In the genomic region with DNA sequence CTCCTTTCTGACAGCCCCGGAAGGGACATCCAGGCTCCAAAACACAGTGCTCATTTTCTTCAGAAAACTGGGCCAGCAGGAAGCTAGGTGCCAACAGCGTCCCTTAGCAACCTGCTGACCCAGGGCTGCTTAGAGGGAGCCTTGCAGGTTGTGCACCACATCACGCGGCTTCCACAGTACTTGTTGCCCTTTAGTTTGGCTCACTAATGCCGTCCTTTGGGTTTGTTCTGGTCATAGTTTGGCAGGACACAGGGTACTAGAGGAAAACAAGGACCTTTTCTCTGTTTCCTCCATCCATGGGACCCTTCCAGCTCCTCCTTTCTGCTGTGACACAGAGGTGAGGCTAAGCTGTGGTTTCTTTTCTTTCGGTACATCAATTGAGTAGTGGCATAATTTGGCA, we compare ENCODE assay signal across 8 mouse cellular contexts.
DNase-seq lines count a peak whose midpoint lies in the region.

No protein-coding gene starts in this region.

- DNase-seq in cerebellum, adult 18-20 months: peak; percentile 42 to 47
- DNase-seq in cerebellum, adult 11 months: no peak
- peak; percentile 64 for DNase-seq in right cerebral cortex, adult 18-20 months
- no peak for DNase-seq in right cerebral cortex, postnatal 4 days
- peak; percentile 86 for DNase-seq in layer of hippocampus, adult 9-11 months
- DNase-seq in adrenal gland, adult 2 months: no peak
- DNase-seq in retina, postnatal 1 day: no peak
- no peak for DNase-seq in heart, adult 8-10 months (ENCODE audit: low spot score)

Comparison
In these comparisons a context has a peak if more than half of its experiments do, and no peak if none do; other contexts are left out.
1. DNase-seq: peak in cerebellum, adult 18-20 months (2 of 2), right cerebral cortex, adult 18-20 months (single experiment) and layer of hippocampus, adult 9-11 months (single experiment); none in cerebellum, adult 11 months (single experiment), right cerebral cortex, postnatal 4 days (single experiment), adrenal gland, adult 2 months (single experiment), retina, postnatal 1 day (single experiment) and heart, adult 8-10 months (single experiment).